In the genomic region with DNA sequence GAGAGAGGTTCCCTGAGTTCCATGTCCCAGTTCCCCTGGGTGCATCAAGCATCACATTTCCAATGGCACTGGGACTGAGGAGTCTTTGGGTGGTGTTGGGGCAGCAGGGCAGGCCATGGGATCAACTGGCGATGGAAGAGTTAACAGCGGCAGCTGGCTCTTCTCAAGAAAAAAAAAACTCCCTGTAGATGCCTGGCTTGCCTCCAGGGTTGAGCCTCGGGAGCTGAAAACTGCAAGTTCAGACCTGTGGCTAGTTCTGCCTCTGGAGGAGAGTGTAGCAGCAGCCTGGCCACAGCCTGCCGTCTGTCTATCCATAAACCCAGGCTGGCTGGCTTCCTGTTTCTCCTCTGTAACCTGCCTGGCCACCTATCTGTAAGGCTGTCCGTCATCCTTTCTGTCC, we compare ENCODE assay signal across 8 mouse cellular contexts. TPM values are rescaled to one million over a fixed set of nuclear protein-coding genes. Genes with fewer than 3 reads are reported as not detected.
DNase-seq lines count a peak whose midpoint lies in the region; ATAC-seq and TF ChIP-seq lines count a peak whose summit lies in the region.

Gene Ggt5, plus strand, starts transcription at position 212 of the 400 bp plus-strand sequence.

- H3K36me3 ChIP-seq in midbrain, postnatal 0 days (ENCODE audit: insufficient read depth, low read length) = no peaks in the 10 kb centered on the region
- H3K36me3 ChIP-seq in midbrain, embryonic 13.5 days = no peaks in the 10 kb centered on the region
- no peaks in the 10 kb centered on the region for H3K36me3 ChIP-seq in heart, embryonic 12.5 days
- no peaks in the 10 kb centered on the region for H3K36me3 ChIP-seq in kidney, embryonic 15.5 days

- no peaks in the 10 kb centered on the region for H3K27me3 ChIP-seq in midbrain, postnatal 0 days (ENCODE audit: insufficient read depth, low read length)
- peaks cover 7% of the 10 kb centered on the region; the same call in 1 of the 2 replicates for H3K27me3 ChIP-seq in midbrain, embryonic 13.5 days
- H3K27me3 ChIP-seq in heart, embryonic 12.5 days (replicated peaks) = peaks cover 18% of the 10 kb centered on the region
- H3K27me3 ChIP-seq in kidney, embryonic 15.5 days = peaks cover 9% of the 10 kb centered on the region; the same call in 1 of the 2 replicates

- TF ChIP-seq CTCF in midbrain, postnatal 0 days (IDR thresholded peaks at IDR 0.05) = no peak

- no peak within 1 kb of the TSS for H3K4me2 ChIP-seq in midbrain, postnatal 0 days (ENCODE audit: low read depth, low read length, poor library complexity, severe bottlenecking)
- no peak within 1 kb of the TSS for H3K4me2 ChIP-seq in midbrain, embryonic 13.5 days (replicated peaks)
- peak within 1 kb of the TSS; percentile 59 for H3K4me2 ChIP-seq in heart, embryonic 12.5 days
- H3K4me2 ChIP-seq in kidney, embryonic 15.5 days = peak within 1 kb of the TSS; percentile 46

- H3K9ac ChIP-seq in midbrain, postnatal 0 days (replicated peaks; ENCODE audit: low read length, poor library complexity, severe bottlenecking) = no peak within 1 kb of the TSS
- no peak within 1 kb of the TSS; the same call in 1 of the 2 replicates for H3K9ac ChIP-seq in midbrain, embryonic 13.5 days (replicated peaks)
- peak within 1 kb of the TSS; percentile 42 for H3K9ac ChIP-seq in heart, embryonic 12.5 days
- H3K9ac ChIP-seq in kidney, embryonic 15.5 days = peak within 1 kb of the TSS; percentile 7; the same call in 1 of the 2 replicates

- WGBS in midbrain, postnatal 0 days = 33% methylated on average over 5 of the region's 5 CpGs
- 35% methylated on average over 5 of the region's 5 CpGs for WGBS in midbrain, embryonic 13.5 days
- WGBS in heart, embryonic 12.5 days = 16% methylated on average over 5 of the region's 5 CpGs
- WGBS in kidney, embryonic 15.5 days = 14% methylated on average over 5 of the region's 5 CpGs

- H3K27ac ChIP-seq in midbrain, postnatal 0 days (ENCODE audit: low read depth, low read length) = no peak within 1 kb of the TSS
- H3K27ac ChIP-seq in midbrain, embryonic 13.5 days = no peak within 1 kb of the TSS
- H3K27ac ChIP-seq in heart, embryonic 12.5 days (ENCODE audit: poor library complexity, severe bottlenecking) = peak within 1 kb of the TSS; percentile 78
- H3K27ac ChIP-seq in kidney, embryonic 15.5 days = peak within 1 kb of the TSS; percentile 84

- H3K9me3 ChIP-seq in midbrain, postnatal 0 days (ENCODE audit: low read length) = no peaks in the 10 kb centered on the region
- H3K9me3 ChIP-seq in midbrain, embryonic 13.5 days = no peaks in the 10 kb centered on the region
- H3K9me3 ChIP-seq in heart, embryonic 12.5 days (replicated peaks) = no peaks in the 10 kb centered on the region
- no peaks in the 10 kb centered on the region for H3K9me3 ChIP-seq in kidney, embryonic 15.5 days (replicated peaks)

- H3K4me3 ChIP-seq in midbrain, postnatal 0 days (ENCODE audit: low read depth, low read length) = no peak within 1 kb of the TSS
- H3K4me3 ChIP-seq in midbrain, embryonic 13.5 days (replicated peaks) = no peak within 1 kb of the TSS
- peak within 1 kb of the TSS; percentile 34 for H3K4me3 ChIP-seq in heart, embryonic 12.5 days
- peak within 1 kb of the TSS; percentile 24 for H3K4me3 ChIP-seq in kidney, embryonic 15.5 days (replicated peaks)

- ATAC-seq in midbrain, postnatal 0 days (ENCODE audit: low FRiP score) = no peak
- ATAC-seq in midbrain, embryonic 13.5 days = no peak
- no peak for ATAC-seq in heart, embryonic 12.5 days (ENCODE audit: insufficient number of reproducible peaks, low FRiP score)
- ATAC-seq in kidney, embryonic 15.5 days (replicated peaks; ENCODE audit: low FRiP score) = peak; percentile 55

- peak; percentile 67 for DNase-seq in midbrain, postnatal 0 days (ENCODE audit: low spot score)
- DNase-seq in embryo, embryonic 10.5 days (ENCODE audit: low spot score) = peak; percentile 38
- peak; percentile 58 for DNase-seq in lung, postnatal 36 days
- DNase-seq in thymus, postnatal 4 days = peak; percentile 50
- DNase-seq in layer of hippocampus, adult 18-20 months (ENCODE audit: low spot score in 2 of 2) = no peak

- H3K4me1 ChIP-seq in midbrain, postnatal 0 days (ENCODE audit: insufficient read depth, low read length) = 0 out of 2 replicates have a peak, but pooled peaks cover 4% of the 10 kb centered on the region
- peaks cover 11% of the 10 kb centered on the region for H3K4me1 ChIP-seq in midbrain, embryonic 13.5 days (replicated peaks)
- peaks cover 32% of the 10 kb centered on the region for H3K4me1 ChIP-seq in heart, embryonic 12.5 days (replicated peaks)
- H3K4me1 ChIP-seq in kidney, embryonic 15.5 days = peaks cover 64% of the 10 kb centered on the region

RNA-seq across cellular contexts. Expression of gene Ggt5, which starts in this region (rescaled TPM):
- 5.8 and 9.1 TPM in 2 replicates for total RNA-seq in midbrain, postnatal 0 days (2014; rRNA removed)
- polyA plus RNA-seq in midbrain, postnatal 0 days (2015; fragmentation: Nextera tagmentation; extraction: Ambion mirVana) = 1.3 and 2.4 TPM in 2 replicates
- polyA plus RNA-seq in midbrain, embryonic 13.5 days (2015; fragmentation: Nextera tagmentation; extraction: Ambion mirVana) = 1.9 and 2.4 TPM in 2 replicates
- 6.1 and 7.7 TPM in 2 replicates for polyA plus RNA-seq in heart, embryonic 12.5 days (2016; fragmentation: Nextera tagmentation; extraction: Ambion mirVana)
- polyA plus RNA-seq in kidney, embryonic 15.5 days (2015; fragmentation: Nextera tagmentation; extraction: Ambion mirVana) = 6.7 and 7.7 TPM in 2 replicates
- total RNA-seq in layer of hippocampus, adult 18-20 months (2021) = 1 to 10 TPM; 1.6 to 2.1 TPM

Comparison
In these comparisons a context has a peak if more than half of its experiments do, and no peak if none do; other contexts are left out.
1. DNase-seq: peak in midbrain, postnatal 0 days (single experiment), embryo, embryonic 10.5 days (single experiment), lung, postnatal 36 days (single experiment) and thymus, postnatal 4 days (single experiment); none in layer of hippocampus, adult 18-20 months (0 of 2).
2. H3K27ac ChIP-seq: peak in heart, embryonic 12.5 days (single experiment) and kidney, embryonic 15.5 days (single experiment); none in midbrain, postnatal 0 days (single experiment) and midbrain, embryonic 13.5 days (single experiment).
3. H3K4me2 ChIP-seq: peak in heart, embryonic 12.5 days (single experiment) and kidney, embryonic 15.5 days (single experiment); none in midbrain, postnatal 0 days (single experiment) and midbrain, embryonic 13.5 days (single experiment).
4. H3K4me3 ChIP-seq: peak in heart, embryonic 12.5 days (single experiment) and kidney, embryonic 15.5 days (single experiment); none in midbrain, postnatal 0 days (single experiment) and midbrain, embryonic 13.5 days (single experiment).
5. H3K9ac ChIP-seq: peak in heart, embryonic 12.5 days (single experiment) and kidney, embryonic 15.5 days (single experiment); none in midbrain, postnatal 0 days (single experiment) and midbrain, embryonic 13.5 days (single experiment).